Mouse (Mus musculus) spleen, adult 12 weeks (tissue): ENCODE results near the gene Heph.
"Not testable (repeated sequence)": the region's sequence is repeated elsewhere in the genome, so short reads cannot be mapped to it uniquely, and the experiment has no call there.

ENCODE experiments used
- DNase-seq: peaks from one replicate; pipeline ENCODE4 v3.0.0; 2022; ENCODE audit warnings: low spot score

Gene Heph

GRCm38 (mm10) chrX:96455149-96455548 is at the start of gene Heph:
Gene Heph (plus strand): TSS chrX:96455359.
- DNase-seq, result no peak

GRCm38 (mm10) chrX:96415351-96415750 is 39.8 kb upstream of the Heph start:
- not testable (repeated sequence) for DNase-seq

GRCm38 (mm10) chrX:96416970-96417369 is 38.2 kb upstream of the Heph start:
- DNase-seq, result no peak

- no peak for DNase-seq
Measured at GRCm38 (mm10) chrX:96417733-96418132, 37.4 kb upstream of the Heph start.

GRCm38 (mm10) chrX:96419383-96419782 is 35.8 kb upstream of the Heph start:
- DNase-seq, result no peak

- no peak for DNase-seq
Measured at GRCm38 (mm10) chrX:96456201-96456963, 1.2 kb downstream of the Heph start, which contains the start of gene Hsf3. Gene Hsf3 (minus strand): TSS chrX:96456294.

- DNase-seq, result no peak
Measured at GRCm38 (mm10) chrX:96501580-96501979, 46.4 kb downstream of the Heph start.
